Mouse (Mus musculus) common myeloid progenitor, adult 5-6 weeks (primary cell): ENCODE measurements at regions not wholly inside any gene's neighbourhood (a gene's known extent, or its start where the extent isn't known, plus 50 kb on each side); places are given as distances from the start of the nearest gene placed in this dataset.

ENCODE experiments used
- ATAC-seq: replicated peaks from 2 replicates; pipeline ENCODE4 v1.8.0; 2016; ENCODE audit warnings: low read depth, mild to moderate bottlenecking, moderate TSS enrichment, inconsistent platforms; ENCODE audit not compliant: poor library complexity, severe bottlenecking

GRCm38 (mm10) chrX:33416321-33416720 is 103.1 kb downstream of the Btbd35f12 start:
- ATAC-seq, result peak; percentile 90
